Mouse (Mus musculus) telencephalon, adult 2 months (tissue): ENCODE measurements around the gene Tor1aip1.
A peak's percentile ranks its signal among the peaks of the same experiment; 100 is the strongest.
"Not testable (repeated sequence)": the region's sequence is repeated elsewhere in the genome, so short reads cannot be mapped to it uniquely, and the experiment has no call there.

Experiments
- DNase-seq: peaks from one replicate; pipeline ENCODE4 v3.0.0-alpha.2; 2011; ENCODE audit warnings: low read depth, low spot score

Tor1aip1 gene

DNA sequence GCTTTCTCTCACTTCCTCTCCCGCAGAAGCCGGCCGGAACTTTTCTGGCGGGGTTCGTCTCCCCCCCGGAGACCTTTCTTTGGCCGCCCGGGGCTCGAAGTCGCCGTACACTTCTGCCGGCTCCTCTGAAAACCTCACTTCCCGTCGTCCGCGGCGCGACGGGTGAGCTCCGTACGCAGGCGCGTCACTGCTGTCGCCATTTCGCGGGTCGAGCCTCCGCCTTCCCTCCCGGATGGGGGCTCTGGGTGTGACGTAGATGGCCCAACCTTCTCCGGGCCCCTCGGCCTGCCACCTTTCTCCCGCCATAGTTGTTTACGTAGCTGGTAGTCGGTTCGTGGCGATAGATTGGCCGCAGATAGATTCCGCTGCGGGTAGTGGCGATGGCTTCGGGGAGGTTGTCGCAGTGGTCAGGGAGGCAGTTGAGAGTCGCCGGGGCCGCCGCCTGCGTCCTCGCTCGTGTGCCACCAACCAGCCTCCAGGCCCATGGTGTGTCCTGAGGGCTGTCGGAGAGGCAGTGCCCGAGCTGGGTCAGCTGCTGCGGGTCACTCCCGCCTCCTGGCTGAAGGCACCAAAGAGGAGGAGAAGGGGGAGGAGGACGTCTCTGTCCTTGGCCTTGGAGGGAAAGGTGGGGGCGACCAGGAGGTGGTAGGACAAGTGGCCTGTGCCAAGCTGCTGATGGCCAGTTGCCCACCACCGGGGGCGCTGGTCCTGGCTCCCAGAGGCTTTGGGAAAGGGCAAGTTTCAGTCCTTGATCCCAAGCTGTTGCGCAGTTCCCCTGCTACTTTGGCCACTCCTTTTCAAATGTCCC lies at the start of gene Tor1aip1:
Tor1aip1 (minus strand) TSS at position 551 of the 808 bp plus-strand sequence.
- DNase-seq: peak; percentile 98

- peak; percentile 48 for DNase-seq
Observed at GRCm38 (mm10) chr1:156085770-156086169, 49.5 kb upstream of the Tor1aip1 start.

DNA sequence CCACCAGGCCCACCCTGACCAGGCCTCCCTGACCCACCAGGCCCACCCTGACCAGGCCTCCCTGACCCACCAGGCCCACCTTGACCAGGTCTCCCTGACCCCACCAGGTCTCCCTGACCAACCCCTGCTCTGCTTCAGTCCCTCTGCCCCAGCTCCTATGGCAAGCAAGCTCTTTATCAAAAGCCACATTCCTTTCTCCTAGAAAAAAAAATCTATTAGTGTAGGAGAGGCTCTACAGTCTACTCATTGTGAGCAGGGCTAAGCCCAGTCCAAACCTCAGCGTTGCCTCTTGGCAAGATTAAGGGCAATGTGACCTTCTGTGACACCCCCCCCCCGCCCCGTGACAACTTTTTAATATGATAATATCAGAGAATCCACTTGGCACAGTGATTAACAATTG lies 48.3 kb upstream of the Tor1aip1 start:
- no peak for DNase-seq

DNA sequence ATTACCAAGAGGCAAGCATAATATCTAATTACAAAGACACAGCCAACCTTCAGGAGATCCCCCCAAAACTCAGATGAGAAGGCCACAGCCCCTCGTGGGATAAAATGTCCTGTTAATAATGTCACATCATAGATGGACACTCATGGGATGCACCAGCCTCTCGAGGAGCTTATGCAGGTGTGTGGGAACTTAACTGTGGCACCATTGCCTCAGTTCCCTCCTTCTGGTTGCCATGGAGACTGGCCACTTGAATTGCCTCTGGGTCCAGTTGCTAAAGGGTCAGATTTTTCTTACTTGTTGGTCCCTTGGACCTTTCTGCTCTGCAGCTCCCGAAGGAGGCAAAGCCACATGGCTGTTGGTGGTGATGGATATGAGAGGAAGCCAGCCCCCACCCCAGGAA lies 41.4 kb upstream of the Tor1aip1 start:
- DNase-seq: no peak

- no peak for DNase-seq
Observed at GRCm38 (mm10) chr1:156076474-156076873, 40.2 kb upstream of the Tor1aip1 start.

DNA sequence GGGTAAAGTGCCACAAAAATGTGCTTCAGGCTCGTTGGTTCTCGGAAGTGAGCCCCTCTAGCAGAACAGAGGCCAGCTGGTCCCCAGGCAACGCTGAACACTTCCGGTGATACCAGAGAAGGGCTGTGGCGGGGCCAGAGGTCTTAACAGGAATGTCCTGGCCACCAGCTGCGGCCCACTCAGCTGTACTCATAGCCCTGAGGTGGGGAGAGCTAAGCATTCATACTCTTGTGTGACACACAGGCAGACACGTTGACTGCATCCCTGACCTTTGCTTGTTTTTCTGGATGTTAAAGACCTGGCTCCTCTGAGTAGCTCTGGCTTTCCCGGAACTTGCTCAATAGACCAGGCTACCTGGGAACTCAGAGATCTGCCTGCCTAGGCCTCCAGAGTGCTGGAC lies 38.3 kb upstream of the Tor1aip1 start:
- DNase-seq: no peak

DNA sequence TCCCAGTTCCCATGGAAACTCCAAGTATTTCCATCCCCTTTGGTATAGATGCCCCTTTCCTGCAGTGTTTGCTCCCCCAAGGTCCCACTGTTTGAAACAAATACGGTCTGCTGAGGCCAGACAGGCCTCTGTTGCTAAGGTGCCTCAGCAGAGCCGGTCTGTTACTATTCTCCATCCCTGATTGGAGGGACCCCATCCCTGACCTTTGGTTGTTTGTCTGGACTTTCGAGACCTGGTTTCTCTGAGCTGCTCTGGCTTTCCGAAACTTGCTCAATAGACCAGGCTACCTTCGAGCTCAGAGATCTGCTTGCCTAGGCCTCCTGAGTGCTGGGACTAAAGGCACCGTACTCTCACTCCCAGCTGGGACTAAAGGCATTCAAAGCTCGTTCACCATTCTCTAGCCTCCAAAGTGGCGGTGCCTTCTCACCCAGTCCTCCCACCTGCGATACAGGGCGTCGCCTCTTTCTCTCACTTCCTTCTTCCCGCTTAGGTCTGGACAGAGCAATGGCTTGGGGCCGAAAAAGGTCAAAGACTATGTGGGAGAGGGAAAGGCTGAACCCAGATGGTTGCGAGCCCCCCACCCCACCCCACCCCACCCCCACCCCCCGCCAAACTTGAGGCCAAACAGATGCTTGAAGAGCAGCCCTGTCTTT lies 37.0 kb upstream of the Tor1aip1 start:
- DNase-seq: no peak

DNA sequence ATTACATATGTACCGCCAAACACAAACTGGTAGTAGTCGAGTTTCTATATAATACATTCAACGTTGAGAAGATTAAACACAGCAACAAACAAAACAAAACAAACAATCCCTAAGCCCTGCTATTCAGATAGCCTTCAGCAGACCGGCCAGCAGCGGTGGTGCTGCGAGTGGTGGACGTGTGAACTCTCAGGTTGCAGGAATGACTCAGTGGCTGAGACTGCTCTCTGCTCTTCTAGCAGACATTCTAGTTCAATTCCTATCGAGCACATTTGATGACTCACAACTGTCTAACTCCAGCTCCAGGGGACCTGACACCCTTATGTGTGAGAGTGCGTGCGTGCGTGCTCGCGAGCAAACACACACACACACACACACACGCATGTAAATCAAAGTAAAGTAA lies 33.8 kb upstream of the Tor1aip1 start:
- DNase-seq: no peak

GRCm38 (mm10) chr1:156066133-156066532 lies 29.9 kb upstream of the Tor1aip1 start:
- DNase-seq: no peak

DNA sequence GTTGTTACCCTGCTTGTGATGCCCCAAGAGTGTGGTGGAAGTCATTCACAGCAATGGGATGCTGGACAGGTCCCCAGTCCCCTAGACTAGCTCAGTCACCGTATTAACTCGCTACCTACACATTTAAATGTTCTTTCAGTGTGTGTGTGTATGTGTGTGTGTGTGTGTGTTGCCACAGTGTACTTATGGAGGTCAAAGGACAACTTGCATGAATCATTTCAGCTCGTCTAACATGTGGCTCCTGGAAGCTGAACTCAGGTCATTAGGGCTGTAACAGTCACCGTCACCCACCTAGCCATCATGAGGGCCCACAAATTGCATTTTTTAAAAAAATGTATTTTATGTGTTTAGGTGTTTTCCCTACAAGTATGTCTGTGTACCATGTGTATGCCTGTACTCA lies 25.9 kb upstream of the Tor1aip1 start:
- no peak for DNase-seq

- DNase-seq: no peak
Observed at GRCm38 (mm10) chr1:156058207-156058606, 21.9 kb upstream of the Tor1aip1 start.

GRCm38 (mm10) chr1:156046688-156047087 lies 10.4 kb upstream of the Tor1aip1 start:
- no peak for DNase-seq

DNA sequence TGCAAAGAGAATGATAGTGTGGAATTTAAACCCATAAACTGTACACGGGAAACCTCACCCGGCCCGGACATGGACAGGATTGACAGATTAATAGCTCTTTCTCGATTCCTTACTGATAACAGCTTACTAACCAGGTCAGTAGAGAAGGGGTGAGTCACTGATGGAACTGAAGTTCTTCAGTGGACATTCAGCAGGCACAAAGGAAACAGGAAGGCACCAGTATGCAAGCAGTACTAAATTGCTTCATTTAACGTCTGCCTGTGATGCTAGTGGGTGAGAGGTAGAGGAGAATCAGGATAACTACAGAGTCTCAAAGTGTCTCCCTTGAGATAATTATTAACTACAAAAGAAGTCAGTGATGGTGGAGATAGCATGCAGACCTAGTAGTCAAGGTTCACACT lies 7.9 kb upstream of the Tor1aip1 start:
- no peak for DNase-seq

GRCm38 (mm10) chr1:156043027-156043426 lies 6.7 kb upstream of the Tor1aip1 start:
- DNase-seq: peak; percentile 47

- no peak for DNase-seq
Observed at GRCm38 (mm10) chr1:156042481-156042880, 6.2 kb upstream of the Tor1aip1 start.

DNA sequence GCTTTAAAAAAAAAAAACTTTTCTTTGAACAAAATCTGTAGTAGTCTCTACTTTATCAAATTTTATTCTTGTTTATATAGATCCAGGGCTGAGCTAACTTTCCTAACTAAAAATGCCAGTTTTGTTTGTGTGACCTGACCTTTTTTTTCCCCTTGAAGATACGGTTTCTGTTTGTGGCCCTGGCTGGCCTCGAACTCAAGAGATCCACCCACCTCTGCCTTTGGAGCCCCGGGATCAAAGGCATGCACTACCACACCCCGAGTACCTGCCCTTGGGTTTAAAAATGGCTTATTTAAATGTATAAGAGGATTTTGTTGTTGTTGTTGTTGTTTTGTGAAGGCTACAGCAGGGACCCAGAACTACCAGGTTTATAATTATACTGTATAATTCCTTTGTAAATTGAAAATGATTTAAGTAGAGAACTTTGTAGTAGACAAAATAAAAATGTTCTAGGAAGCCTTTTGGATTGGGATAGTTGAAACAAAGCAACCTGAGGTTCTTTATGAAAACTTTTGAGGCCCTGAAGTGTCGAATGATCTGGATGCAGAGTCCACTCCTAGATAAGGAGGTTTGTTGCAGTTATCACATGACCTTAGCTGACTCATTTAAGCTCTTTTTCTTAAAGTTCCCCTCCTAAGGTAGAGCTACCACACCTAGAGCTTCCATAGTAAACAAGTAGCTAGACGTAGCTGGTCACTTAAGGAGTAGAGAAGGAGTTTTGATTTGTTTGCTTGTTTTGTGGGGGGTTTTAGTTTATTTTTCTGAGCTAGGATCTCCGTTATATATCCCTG lies 5.4 kb upstream of the Tor1aip1 start:
- DNase-seq: no peak

GRCm38 (mm10) chr1:156040731-156041401 lies 4.6 kb upstream of the Tor1aip1 start:
- DNase-seq: peak; percentile 94

GRCm38 (mm10) chr1:156039989-156040388 lies 3.7 kb upstream of the Tor1aip1 start:
- not testable (repeated sequence) for DNase-seq

- DNase-seq: no peak
Observed at GRCm38 (mm10) chr1:156037144-156037583, 884 bp upstream of the Tor1aip1 start.

DNA sequence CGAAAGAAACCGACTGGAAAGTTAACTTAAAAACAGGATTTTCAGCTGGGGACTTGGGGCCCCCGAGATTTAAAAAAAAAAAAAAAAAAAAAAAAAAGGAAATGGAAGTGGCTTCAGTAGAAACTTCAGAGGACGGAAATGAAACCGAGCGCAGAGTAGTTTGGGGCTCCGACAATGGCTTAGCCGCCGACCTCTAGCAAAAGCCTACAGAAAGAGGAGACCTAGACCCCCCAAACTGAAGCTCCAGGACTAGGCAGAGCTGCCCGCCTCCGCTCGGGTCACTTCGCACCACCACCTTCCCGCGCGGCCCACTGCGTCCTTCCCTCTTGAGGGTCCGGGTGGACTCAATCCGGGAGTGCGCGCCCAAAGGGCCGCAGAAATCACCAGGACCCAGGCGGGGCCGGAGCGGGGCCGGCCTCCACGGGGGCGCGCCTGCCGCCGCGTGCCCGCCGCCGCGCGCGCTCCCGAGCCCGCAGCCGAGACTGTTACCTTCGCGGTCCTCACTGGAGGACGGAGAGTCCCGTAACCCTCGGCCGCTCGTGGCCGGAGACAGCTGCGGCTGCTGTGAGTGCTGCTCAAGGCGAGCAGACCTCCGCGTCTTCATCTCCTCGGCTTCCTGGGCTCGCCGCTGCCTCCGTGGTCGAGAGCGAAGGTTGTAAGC lies 881 bp downstream of the Tor1aip1 start, which contains the start of gene Tor1aip2:
Tor1aip2 (plus strand) TSS at position 135 of the 661 bp plus-strand sequence.
- DNase-seq: no peak

DNA sequence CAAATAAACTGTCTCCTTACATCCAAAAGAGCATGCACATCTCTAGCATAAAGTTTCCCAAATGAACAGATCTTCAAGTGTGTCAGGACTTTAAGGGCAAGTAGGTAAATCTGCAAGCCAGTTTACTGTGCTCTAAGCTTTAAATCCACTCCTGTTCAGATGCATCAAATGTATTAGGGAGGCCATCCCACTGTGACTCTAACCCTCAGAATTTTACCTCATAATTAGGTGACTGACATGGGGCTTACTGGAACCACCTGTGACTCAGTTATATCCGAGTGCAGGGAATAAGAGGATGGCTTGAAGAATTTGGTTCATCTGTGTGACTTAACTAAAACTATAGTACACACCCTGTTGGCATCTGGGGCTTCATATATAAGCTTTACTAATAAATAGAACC lies 1.6 kb downstream of the Tor1aip1 start:
- DNase-seq: no peak
